Mouse (Mus musculus) CH12.LX (cell line): ENCODE measurements around the gene Ckap5.

ENCODE experiments used
- CHD2 ChIP-seq: IDR thresholded peaks from 2 replicates; pipeline ENCODE4 v1.6.1; 2011; ENCODE audit warnings: low read length, improper control_type of control experiment
- CTCF ChIP-seq, 2 experiments: IDR thresholded peaks in 1 of 2; conservative IDR thresholded peaks in 1 of 2; 2 replicates each; pipeline ENCODE4 v1.5.1; 2011 to 2012; ENCODE audit warnings: low read depth in 2 of 2, low read length in 2 of 2, improper control_type of control experiment in 1 of 2, inconsistent platforms in 1 of 2, mild to moderate bottlenecking in 1 of 2, moderate library complexity in 1 of 2
- ZNF384 ChIP-seq: IDR thresholded peaks from 2 replicates; pipeline ENCODE4 v1.6.1; 2012; ENCODE audit warnings: low read depth, low read length, improper control_type of control experiment, inconsistent platforms

- TF ChIP-seq CHD2, result no peak
- no peak for TF ChIP-seq CTCF (conservative IDR thresholded peaks at IDR 0.05 in 1 of 2, IDR thresholded peaks at IDR 0.05 in 1 of 2; ENCODE audit: low read depth in 2 of 2, low read length in 2 of 2)
- TF ChIP-seq ZNF384, result no peak
Measured at GRCm38 (mm10) chr2:91485256-91485655, 41.3 kb upstream of the Ckap5 start.
